Mouse (Mus musculus): Measurements from ENCODE around the gene Cd80. TPM values are rescaled to one million over a fixed set of nuclear protein-coding genes. Genes with fewer than 3 reads are reported as not detected.

Cd80 gene
- 0.35 and 0.93 TPM in 2 replicates for polyA plus RNA-seq (2014; fragmentation: Nextera tagmentation; extraction: Ambion mirVana)

GRCm38 (mm10) chr16:38455511-38456418 lies at the start of gene Cd80:
TSS of gene Cd80 (plus strand) at chr16:38455561.
- no peak within 1 kb of the TSS for H3K27ac ChIP-seq (replicated peaks; ENCODE audit: low read depth, low read length)
- no peaks in the 10 kb centered on the region for H3K36me3 ChIP-seq (ENCODE audit: control insufficient read depth, insufficient read depth, low read length)
- ATAC-seq (ENCODE audit: low FRiP score, low TSS enrichment) = no peak
- DNase-seq = no peak
- H3K27me3 ChIP-seq (ENCODE audit: control insufficient read depth, insufficient read depth, low read length) = no peaks in the 10 kb centered on the region
- H3K9me3 ChIP-seq (ENCODE audit: control insufficient read depth, low read length) = no peaks in the 10 kb centered on the region
- no peak within 1 kb of the TSS for H3K4me2 ChIP-seq (ENCODE audit: low read length)
- no peak within 1 kb of the TSS for H3K4me3 ChIP-seq (replicated peaks; ENCODE audit: low read depth, low read length)
- H3K9ac ChIP-seq (replicated peaks; ENCODE audit: low read length) = no peak within 1 kb of the TSS
- H3K4me1 ChIP-seq (ENCODE audit: control insufficient read depth, insufficient read depth, low read length) = peaks cover 11% of the 10 kb centered on the region
- WGBS = 73% methylated on average over 17 of the region's 17 CpGs

GRCm38 (mm10) chr16:38406293-38406692 lies 49.1 kb upstream of the Cd80 start:
- Histone ChIP-seq H3K36me3 (ENCODE audit: control insufficient read depth, insufficient read depth, low read length) (no peaks in the 10 kb centered on the region), H3K4me1 (ENCODE audit: control insufficient read depth, insufficient read depth, low read length) (no peaks in the 10 kb centered on the region), H3K27ac (replicated peaks; ENCODE audit: low read depth, low read length) (no peak overlapping the region), H3K4me2 (ENCODE audit: low read length) (no peak overlapping the region), H3K27me3 (ENCODE audit: control insufficient read depth, insufficient read depth, low read length) (no peaks in the 10 kb centered on the region), H3K4me3 (replicated peaks; ENCODE audit: low read depth, low read length) (no peak overlapping the region), H3K9me3 (ENCODE audit: control insufficient read depth, low read length) (no peaks in the 10 kb centered on the region), H3K9ac (replicated peaks; ENCODE audit: low read length) (no peak overlapping the region)
- no peak for ATAC-seq (ENCODE audit: low FRiP score, low TSS enrichment)
- 78% methylated on average over 5 of the region's 5 CpGs for WGBS
- no peak for DNase-seq

GRCm38 (mm10) chr16:38406708-38407107 lies 48.7 kb upstream of the Cd80 start:
- no peak for ATAC-seq (ENCODE audit: low FRiP score, low TSS enrichment)
- no peak overlapping the region for H3K27ac ChIP-seq (replicated peaks; ENCODE audit: low read depth, low read length)
- 88% methylated on average over 6 of the region's 6 CpGs for WGBS
- H3K36me3 ChIP-seq (ENCODE audit: control insufficient read depth, insufficient read depth, low read length) = no peaks in the 10 kb centered on the region
- H3K4me1 ChIP-seq (ENCODE audit: control insufficient read depth, insufficient read depth, low read length) = no peaks in the 10 kb centered on the region
- H3K9ac ChIP-seq (replicated peaks; ENCODE audit: low read length) = no peak overlapping the region
- H3K4me3 ChIP-seq (replicated peaks; ENCODE audit: low read depth, low read length) = no peak overlapping the region
- H3K27me3 ChIP-seq (ENCODE audit: control insufficient read depth, insufficient read depth, low read length) = no peaks in the 10 kb centered on the region
- H3K9me3 ChIP-seq (ENCODE audit: control insufficient read depth, low read length) = no peaks in the 10 kb centered on the region
- no peak for DNase-seq
- H3K4me2 ChIP-seq (ENCODE audit: low read length) = no peak overlapping the region

- Histone ChIP-seq H3K9me3 (ENCODE audit: control insufficient read depth, low read length) (no peaks in the 10 kb centered on the region), H3K4me2 (ENCODE audit: low read length) (no peak overlapping the region), H3K27me3 (ENCODE audit: control insufficient read depth, insufficient read depth, low read length) (no peaks in the 10 kb centered on the region), H3K27ac (replicated peaks; ENCODE audit: low read depth, low read length) (no peak overlapping the region), H3K9ac (replicated peaks; ENCODE audit: low read length) (no peak overlapping the region), H3K36me3 (ENCODE audit: control insufficient read depth, insufficient read depth, low read length) (no peaks in the 10 kb centered on the region), H3K4me1 (ENCODE audit: control insufficient read depth, insufficient read depth, low read length) (no peaks in the 10 kb centered on the region), H3K4me3 (replicated peaks; ENCODE audit: low read depth, low read length) (no peak overlapping the region)
- ATAC-seq (ENCODE audit: low FRiP score, low TSS enrichment) (no peak), DNase-seq (no peak)
- WGBS = 33% methylated on average over 5 of the region's 5 CpGs
These were observed 47.8 kb upstream of the Cd80 start for GRCm38 (mm10) chr16:38407584-38407983.

GRCm38 (mm10) chr16:38408416-38408815 lies 46.9 kb upstream of the Cd80 start:
- no peak overlapping the region for H3K4me3 ChIP-seq (replicated peaks; ENCODE audit: low read depth, low read length)
- H3K9me3 ChIP-seq (ENCODE audit: control insufficient read depth, low read length) = no peaks in the 10 kb centered on the region
- DNase-seq (no peak), ATAC-seq (ENCODE audit: low FRiP score, low TSS enrichment) (no peak)
- no peaks in the 10 kb centered on the region for H3K27me3 ChIP-seq (ENCODE audit: control insufficient read depth, insufficient read depth, low read length)
- no peak overlapping the region for H3K4me2 ChIP-seq (ENCODE audit: low read length)
- no peaks in the 10 kb centered on the region for H3K36me3 ChIP-seq (ENCODE audit: control insufficient read depth, insufficient read depth, low read length)
- no peak overlapping the region for H3K9ac ChIP-seq (replicated peaks; ENCODE audit: low read length)
- no peak overlapping the region for H3K27ac ChIP-seq (replicated peaks; ENCODE audit: low read depth, low read length)
- no peaks in the 10 kb centered on the region for H3K4me1 ChIP-seq (ENCODE audit: control insufficient read depth, insufficient read depth, low read length)
- WGBS = 89% methylated on average over 8 of the region's 8 CpGs

- Histone ChIP-seq H3K27me3 (ENCODE audit: control insufficient read depth, insufficient read depth, low read length) (no peaks in the 10 kb centered on the region), H3K9me3 (ENCODE audit: control insufficient read depth, low read length) (no peaks in the 10 kb centered on the region), H3K4me2 (ENCODE audit: low read length) (no peak overlapping the region), H3K9ac (replicated peaks; ENCODE audit: low read length) (no peak overlapping the region), H3K4me3 (replicated peaks; ENCODE audit: low read depth, low read length) (no peak overlapping the region), H3K4me1 (ENCODE audit: control insufficient read depth, insufficient read depth, low read length) (no peaks in the 10 kb centered on the region), H3K27ac (replicated peaks; ENCODE audit: low read depth, low read length) (no peak overlapping the region), H3K36me3 (ENCODE audit: control insufficient read depth, insufficient read depth, low read length) (no peaks in the 10 kb centered on the region)
- no peak for DNase-seq
- WGBS = 86% methylated on average over 7 of the region's 7 CpGs
- no peak for ATAC-seq (ENCODE audit: low FRiP score, low TSS enrichment)
These were observed 40.4 kb upstream of the Cd80 start for GRCm38 (mm10) chr16:38414953-38415352.

GRCm38 (mm10) chr16:38425374-38425773 lies 30.0 kb upstream of the Cd80 start:
- Histone ChIP-seq H3K9me3 (ENCODE audit: control insufficient read depth, low read length) (no peaks in the 10 kb centered on the region), H3K36me3 (ENCODE audit: control insufficient read depth, insufficient read depth, low read length) (no peaks in the 10 kb centered on the region), H3K4me3 (replicated peaks; ENCODE audit: low read depth, low read length) (no peak overlapping the region), H3K27me3 (ENCODE audit: control insufficient read depth, insufficient read depth, low read length) (no peaks in the 10 kb centered on the region), H3K4me2 (ENCODE audit: low read length) (no peak overlapping the region), H3K4me1 (ENCODE audit: control insufficient read depth, insufficient read depth, low read length) (no peaks in the 10 kb centered on the region), H3K9ac (replicated peaks; ENCODE audit: low read length) (no peak overlapping the region), H3K27ac (replicated peaks; ENCODE audit: low read depth, low read length) (no peak overlapping the region)
- ATAC-seq (ENCODE audit: low FRiP score, low TSS enrichment) (no peak), DNase-seq (no peak)
- 86% methylated on average over 2 of the region's 2 CpGs for WGBS

- H3K27me3 ChIP-seq (ENCODE audit: control insufficient read depth, insufficient read depth, low read length) = no peaks in the 10 kb centered on the region
- no peaks in the 10 kb centered on the region for H3K4me1 ChIP-seq (ENCODE audit: control insufficient read depth, insufficient read depth, low read length)
- no peaks in the 10 kb centered on the region for H3K9me3 ChIP-seq (ENCODE audit: control insufficient read depth, low read length)
These were observed 29.6 kb upstream of the Cd80 start for GRCm38 (mm10) chr16:38425799-38426198.

More at GRCm38 (mm10) chr16:38425799-38426198, 29.6 kb upstream of the Cd80 start:
- H3K36me3 ChIP-seq (ENCODE audit: control insufficient read depth, insufficient read depth, low read length) = no peaks in the 10 kb centered on the region
- DNase-seq (no peak), ATAC-seq (ENCODE audit: low FRiP score, low TSS enrichment) (no peak)
- H3K9ac ChIP-seq (replicated peaks; ENCODE audit: low read length) = no peak overlapping the region
- H3K4me3 ChIP-seq (replicated peaks; ENCODE audit: low read depth, low read length) = no peak overlapping the region
- no peak overlapping the region for H3K4me2 ChIP-seq (ENCODE audit: low read length)
- WGBS = 92% methylated on average over 1 of the region's 1 CpGs
- H3K27ac ChIP-seq (replicated peaks; ENCODE audit: low read depth, low read length) = no peak overlapping the region

Data from midbrain, embryonic 14.5 days (tissue).